Mouse (Mus musculus) lung, postnatal 0 days (tissue): ENCODE measurements around the gene Nedd4. TPM values are rescaled to one million over a fixed set of nuclear protein-coding genes. Genes with fewer than 3 reads are reported as not detected.

Experiments
- ATAC-seq: fragments of 200-750 bp; cut with Nextera tagmentation; 2 replicates; pipeline ENCODE4 v1.8.0; 2017; ENCODE audit warnings: moderate library complexity
- DNase-seq: peaks from one replicate; pipeline ENCODE4 v3.0.0-alpha.2; 2016; ENCODE audit warnings: low spot score
- H3K27ac ChIP-seq: fragments of 300-500 bp; sonication (generic); 2 replicates; pipeline ENCODE4 v1.5.1; 2014; ENCODE audit warnings: antibody characterized with exemption, mild to moderate bottlenecking, low read length, mixed read lengths
- H3K27me3 ChIP-seq: fragments of 300-500 bp; sonication (generic); replicated peaks from 2 replicates; pipeline ENCODE4 v1.6.1; 2014; ENCODE audit warnings: low read length, mixed read lengths; ENCODE audit not compliant: insufficient read depth
- H3K36me3 ChIP-seq: fragments of 300-500 bp; sonication (generic); 2 replicates; pipeline ENCODE4 v1.6.1; 2014; ENCODE audit warnings: low read length, mixed read lengths; ENCODE audit not compliant: insufficient read depth
- H3K4me1 ChIP-seq: fragments of 300-500 bp; sonication (generic); 2 replicates; pipeline ENCODE4 v1.6.1; 2014; ENCODE audit warnings: antibody characterized with exemption, low read depth, low read length, mixed read lengths; ENCODE audit not compliant: insufficient read depth
- H3K4me2 ChIP-seq: fragments of 300-500 bp; sonication (generic); replicated peaks from 2 replicates; pipeline ENCODE4 v1.6.1; 2014; ENCODE audit warnings: low read depth, mild to moderate bottlenecking, low read length, moderate library complexity, mixed read lengths
- H3K4me3 ChIP-seq: fragments of 300-500 bp; sonication (generic); 2 replicates; pipeline ENCODE4 v1.5.1; 2014; ENCODE audit warnings: low read depth, low read length
- H3K9ac ChIP-seq: fragments of 300-500 bp; sonication (generic); replicated peaks from 2 replicates; pipeline ENCODE4 v1.6.1; 2014; ENCODE audit warnings: low read depth, mild to moderate bottlenecking
- H3K9me3 ChIP-seq: fragments of 300-500 bp; sonication (generic); 2 replicates; pipeline ENCODE4 v1.6.1; 2016; ENCODE audit warnings: low read length, mixed read lengths
- CTCF ChIP-seq: IDR thresholded peaks from 2 replicates; pipeline ENCODE4 v1.5.1; 2016; ENCODE audit warnings: antibody characterized with exemption, mild to moderate bottlenecking
- EP300 ChIP-seq: IDR thresholded peaks from 2 replicates; pipeline ENCODE4 v1.6.1; 2016; ENCODE audit warnings: antibody characterized with exemption, mild to moderate bottlenecking, control low read depth
- whole genome bisulfite sequencing: fragments of 180-500 bp; shearing (Covaris S2); extraction: QIAGEN DNeasy Blood & Tissue Kit; methylation state at CpG from one replicate; pipeline ENCODE4 v1.1.7; 2014; 5-methylcytosine and 5-hydroxymethylcytosine counted together
- polyA plus RNA-seq: library from polyadenylated mRNA; unstranded; fragments of >200 nt; fragmentation: Nextera tagmentation; extraction: Ambion mirVana; gene quantifications from 2 replicates; pipeline ENCODE4 v1.2.1, GENCODE M21; 2015

Gene Nedd4
- polyA plus RNA-seq, 1 experiment from 2014 or later = 264 TPM

GRCm38 (mm10) chr9:72701441-72701840, 39.3 kb downstream of the Nedd4 start:
- Histone ChIP-seq H3K36me3 (peaks cover 6% of the 10 kb centered on the region), H3K9ac (no peak overlapping the region), H3K4me2 (no peak overlapping the region), H3K27me3 (no peaks in the 10 kb centered on the region), H3K4me1 (peaks cover 4% of the 10 kb centered on the region; the same call in 1 of the 2 replicates), H3K9me3 (no peaks in the 10 kb centered on the region), H3K4me3 (no peak overlapping the region), H3K27ac (no peak overlapping the region; the same call in 1 of the 2 replicates)
- TF ChIP-seq EP300 = no peak
- no peak for TF ChIP-seq CTCF
- DNase-seq (no peak), ATAC-seq (no peak)
- 28% methylated on average over 8 of the region's 8 CpGs for WGBS

GRCm38 (mm10) chr9:72702075-72702474, 39.9 kb downstream of the Nedd4 start:
- peaks cover 10% of the 10 kb centered on the region for H3K36me3 ChIP-seq
- no peak overlapping the region for H3K9ac ChIP-seq
- TF ChIP-seq CTCF = no peak
- no peak for TF ChIP-seq EP300
- WGBS = 13% methylated on average over 2 of the region's 2 CpGs
- H3K4me2 ChIP-seq = no peak overlapping the region
- ATAC-seq = peak; percentile 55
- peak; percentile 67 for DNase-seq
- H3K27ac ChIP-seq = no peak overlapping the region
- no peaks in the 10 kb centered on the region for H3K9me3 ChIP-seq
- H3K4me1 ChIP-seq = no peaks in the 10 kb centered on the region
- H3K4me3 ChIP-seq = no peak overlapping the region
- H3K27me3 ChIP-seq = no peaks in the 10 kb centered on the region

GRCm38 (mm10) chr9:72703142-72703541, 41.0 kb downstream of the Nedd4 start:
- no peak overlapping the region for H3K4me3 ChIP-seq
- H3K27ac ChIP-seq = no peak overlapping the region
- 93% methylated on average over 4 of the region's 4 CpGs for WGBS
- H3K27me3 ChIP-seq = no peaks in the 10 kb centered on the region
- H3K9ac ChIP-seq = no peak overlapping the region
- TF ChIP-seq CTCF (no peak), EP300 (no peak)
- no peaks in the 10 kb centered on the region for H3K4me1 ChIP-seq
- H3K36me3 ChIP-seq = peaks cover 9% of the 10 kb centered on the region; the same call in 1 of the 2 replicates
- no peak for ATAC-seq
- H3K4me2 ChIP-seq = no peak overlapping the region
- H3K9me3 ChIP-seq = no peaks in the 10 kb centered on the region
- DNase-seq = no peak

- 68% methylated on average over 6 of the region's 6 CpGs for WGBS
- ATAC-seq = no peak
These were observed 41.6 kb downstream of the Nedd4 start for GRCm38 (mm10) chr9:72703754-72704153.

GRCm38 (mm10) chr9:72705270-72705669, 43.1 kb downstream of the Nedd4 start:
- Histone ChIP-seq H3K27ac (no peak overlapping the region), H3K36me3 (peaks cover 20% of the 10 kb centered on the region), H3K4me1 (no peaks in the 10 kb centered on the region), H3K4me2 (no peak overlapping the region), H3K9me3 (no peaks in the 10 kb centered on the region), H3K27me3 (no peaks in the 10 kb centered on the region), H3K9ac (no peak overlapping the region), H3K4me3 (no peak overlapping the region)
- TF ChIP-seq CTCF (no peak), EP300 (no peak)
- ATAC-seq = no peak
- WGBS = 79% methylated on average over 2 of the region's 2 CpGs
- no peak for DNase-seq

More at GRCm38 (mm10) chr9:72703754-72704153, 41.6 kb downstream of the Nedd4 start:
- H3K9ac ChIP-seq = no peak overlapping the region
- no peak overlapping the region for H3K4me3 ChIP-seq
- H3K9me3 ChIP-seq = no peaks in the 10 kb centered on the region
- H3K27me3 ChIP-seq = no peaks in the 10 kb centered on the region
- TF ChIP-seq EP300 (no peak), CTCF (no peak)
- H3K4me2 ChIP-seq = no peak overlapping the region
- H3K4me1 ChIP-seq = no peaks in the 10 kb centered on the region
- H3K36me3 ChIP-seq = peaks cover 9% of the 10 kb centered on the region; the same call in 1 of the 2 replicates
- DNase-seq = no peak
- no peak overlapping the region for H3K27ac ChIP-seq

- Histone ChIP-seq H3K27me3 (no peaks in the 10 kb centered on the region), H3K4me2 (no peak overlapping the region), H3K9ac (no peak overlapping the region), H3K36me3 (peaks cover 27% of the 10 kb centered on the region), H3K4me1 (no peaks in the 10 kb centered on the region), H3K4me3 (no peak overlapping the region), H3K27ac (no peak overlapping the region), H3K9me3 (no peaks in the 10 kb centered on the region)
- no peak for ATAC-seq
- DNase-seq = no peak
- no peak for TF ChIP-seq CTCF
- no peak for TF ChIP-seq EP300
- WGBS = 78% methylated on average over 2 of the region's 2 CpGs
These were observed 45.9 kb downstream of the Nedd4 start for GRCm38 (mm10) chr9:72707999-72708398.

- DNase-seq = no peak
- H3K27me3 ChIP-seq = no peaks in the 10 kb centered on the region
- WGBS = 82% methylated on average over 5 of the region's 5 CpGs
- TF ChIP-seq CTCF (no peak), EP300 (no peak)
- H3K4me3 ChIP-seq = no peak overlapping the region
- no peak overlapping the region for H3K4me2 ChIP-seq
- peaks cover 32% of the 10 kb centered on the region for H3K36me3 ChIP-seq
- H3K9me3 ChIP-seq = no peaks in the 10 kb centered on the region
- no peak for ATAC-seq
- H3K27ac ChIP-seq = no peak overlapping the region
- H3K9ac ChIP-seq = no peak overlapping the region
- no peaks in the 10 kb centered on the region for H3K4me1 ChIP-seq
These were observed 46.5 kb downstream of the Nedd4 start for GRCm38 (mm10) chr9:72708690-72709089.
